Mouse (Mus musculus) subcutaneous adipose tissue, adult 2 months (tissue): ENCODE results near the gene Acads. TPM values are rescaled to one million over a fixed set of nuclear protein-coding genes. Genes with fewer than 3 reads are reported as not detected.

Source experiments
- polyA plus RNA-seq: library from polyadenylated mRNA; depleted of rRNA; stranded (reverse); fragments of >200 nt; gene quantifications from 2 replicates; pipeline ENCODE4 v1.2.3, GENCODE M21; 2012; ENCODE audit warnings: low replicate concordance; rRNA removed

Gene Acads
- polyA plus RNA-seq: 170 and 284 TPM in 2 replicates

DNA sequence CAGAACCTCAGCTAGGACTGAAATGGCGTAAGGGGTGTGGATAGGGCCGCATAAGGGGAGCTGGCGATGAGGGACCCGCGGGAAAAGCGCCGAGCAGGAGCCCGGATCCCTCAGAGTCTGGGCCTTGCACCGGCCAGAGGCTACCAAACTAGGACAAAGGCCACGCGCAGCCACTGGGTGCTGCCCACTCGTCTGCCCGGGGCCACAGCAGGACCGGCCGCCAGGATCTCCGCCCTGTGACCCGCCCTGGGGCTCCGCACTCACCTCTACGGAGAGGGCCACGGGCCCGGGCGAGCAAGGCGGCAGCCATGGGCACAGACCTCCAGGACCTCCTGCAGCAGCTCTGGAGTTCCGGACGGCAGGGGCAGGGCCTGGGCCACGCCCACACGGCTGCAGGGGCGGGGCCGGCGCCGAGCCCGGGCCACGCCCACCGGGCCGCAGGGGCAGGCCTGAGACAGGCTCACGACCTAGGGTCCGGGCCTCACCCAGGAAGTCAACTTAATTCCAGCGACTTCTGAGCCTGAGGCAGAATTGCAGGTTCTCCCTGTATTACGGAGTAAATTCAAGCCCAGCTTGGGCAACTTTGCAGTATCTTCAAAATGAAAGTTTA, at the start of gene Acads:
Acads (minus strand) TSS at position 386 of the 610 bp plus-strand sequence.

GRCm38 (mm10) chr5:115158040-115158983, 39.2 kb upstream of the Acads start, which contains the start of gene Mlec:
TSS of gene Mlec (minus strand) at chr5:115158179.

GRCm38 (mm10) chr5:115134234-115135165, 15.4 kb upstream of the Acads start, which contains the start of gene Unc119b:
TSS of gene Unc119b (minus strand) at chr5:115134975.

DNA sequence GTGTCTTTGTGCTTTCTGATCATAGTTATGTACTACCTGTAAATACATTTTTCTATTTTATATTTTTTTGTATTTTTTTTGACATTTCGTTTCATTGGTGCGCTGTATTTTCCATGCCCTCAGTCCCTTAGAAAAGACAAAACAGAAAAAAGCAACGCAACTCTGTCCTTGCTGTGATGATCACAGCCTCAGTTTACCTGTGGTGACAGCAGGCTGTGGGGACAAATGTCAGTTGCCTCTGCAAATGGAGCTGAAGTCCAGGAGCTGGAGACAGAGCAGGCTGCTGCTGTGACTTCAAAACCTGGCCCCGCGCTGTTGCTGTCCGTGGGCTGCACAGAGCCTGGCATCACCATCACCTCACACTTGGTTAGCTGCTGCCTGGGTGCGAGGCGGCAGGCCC, 21.0 kb downstream of the Acads start, which contains the start of gene Gm10401:
Gm10401 (minus strand) TSS at position 101 of the 400 bp plus-strand sequence.

Other genes with a start within 250 kb of the Acads start
- gene Oasl2, start 222.4 kb downstream of the Acads start, polyA plus RNA-seq: 21.5 and 41.6 TPM in 2 replicates
- gene Oasl1, start 196.1 kb downstream of the Acads start, polyA plus RNA-seq: 6.8 and 11.6 TPM in 2 replicates
- 16.4 and 30.7 TPM in 2 replicates for gene 2210016L21Rik, start 177.2 kb downstream of the Acads start, polyA plus RNA-seq
- 0.10 TPM in 1 of 2 replicates, not detected in the other for gene Hnf1a, start 148.3 kb downstream of the Acads start, polyA plus RNA-seq
- gene Sppl3, start 108.2 kb downstream of the Acads start, polyA plus RNA-seq: 57.6 and 93.3 TPM in 2 replicates
- gene Gm10401, start 21.1 kb downstream of the Acads start, polyA plus RNA-seq: 0.49 TPM in 1 of 2 replicates, not detected in the other
- 24.5 and 54.6 TPM in 2 replicates for gene Unc119b, start 15.6 kb upstream of the Acads start, polyA plus RNA-seq
- 102 and 107 TPM in 2 replicates for gene Mlec, start 38.8 kb upstream of the Acads start, polyA plus RNA-seq
- gene Cabp1, start 75.0 kb upstream of the Acads start, polyA plus RNA-seq: 3.5 and 5.2 TPM in 2 replicates
- gene Pop5, start 116.5 kb upstream of the Acads start, polyA plus RNA-seq: 84.5 and 91.3 TPM in 2 replicates
- 184 and 207 TPM in 2 replicates for gene Rnf10, start 153.6 kb upstream of the Acads start, polyA plus RNA-seq
- gene Coq5, start 160.3 kb upstream of the Acads start, polyA plus RNA-seq: 20.2 and 33.0 TPM in 2 replicates
- gene Dynll1, start 181.7 kb upstream of the Acads start, polyA plus RNA-seq: 113 and 341 TPM in 2 replicates
- 30.6 and 58.8 TPM in 2 replicates for gene Srsf9, start 207.8 kb upstream of the Acads start, polyA plus RNA-seq
- 15.2 and 15.5 TPM in 2 replicates for gene Gatc, start 221.8 kb upstream of the Acads start, polyA plus RNA-seq
- 19.0 and 26.8 TPM in 2 replicates for gene Triap1, start 221.9 kb upstream of the Acads start, polyA plus RNA-seq
- 2,308 and 3,139 TPM in 2 replicates for gene Cox6a1, start 229.6 kb upstream of the Acads start, polyA plus RNA-seq